Mouse (Mus musculus): ENCODE measurements around the gene Aebp1. TPM values are rescaled to one million over a fixed set of nuclear protein-coding genes. Genes with fewer than 3 reads are reported as not detected.

Gene Aebp1
- total RNA-seq (2022), result 10 to 100 TPM; 50.7 to 96.4 (median 75.2) TPM

DNA sequence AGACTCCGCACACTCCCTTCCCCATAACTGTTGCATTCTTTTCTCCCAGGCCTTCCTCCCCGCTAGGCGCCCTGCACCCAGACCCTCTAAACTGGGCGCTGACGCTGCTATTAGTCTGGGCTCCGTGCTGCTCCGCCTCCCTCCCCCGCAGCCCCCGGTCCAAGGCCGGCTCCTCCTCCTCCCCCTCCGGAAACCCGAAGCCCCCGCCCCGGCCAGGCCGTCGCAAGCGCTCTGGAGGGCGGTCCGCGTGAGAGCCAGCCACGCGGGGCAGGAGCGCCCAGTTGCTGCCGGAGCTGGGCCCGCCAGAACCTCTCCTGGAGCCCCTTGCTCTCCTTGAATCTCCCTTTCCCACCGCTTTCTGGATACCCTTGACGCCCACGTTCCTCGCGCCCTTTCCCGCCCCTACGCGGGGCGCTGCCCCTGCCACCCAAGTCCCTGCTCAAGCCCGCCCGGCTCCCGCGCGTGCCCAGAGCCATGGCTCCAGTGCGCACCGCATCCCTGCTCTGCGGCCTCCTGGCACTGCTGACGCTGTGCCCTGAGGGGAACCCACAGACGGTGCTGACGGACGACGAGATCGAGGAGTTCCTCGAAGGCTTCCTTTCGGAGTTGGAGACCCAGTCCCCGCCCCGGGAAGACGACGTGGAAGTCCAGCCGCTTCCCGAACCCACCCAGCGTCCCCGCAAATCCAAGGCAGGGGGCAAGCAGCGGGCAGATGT lies at the start of gene Aebp1:
Gene Aebp1, plus strand, starts transcription at position 270 of the 716 bp plus-strand sequence.
- DNase-seq (ENCODE audit: low spot score in 2 of 2), result peak in 1 of 2 experiments; percentile 51

DNA sequence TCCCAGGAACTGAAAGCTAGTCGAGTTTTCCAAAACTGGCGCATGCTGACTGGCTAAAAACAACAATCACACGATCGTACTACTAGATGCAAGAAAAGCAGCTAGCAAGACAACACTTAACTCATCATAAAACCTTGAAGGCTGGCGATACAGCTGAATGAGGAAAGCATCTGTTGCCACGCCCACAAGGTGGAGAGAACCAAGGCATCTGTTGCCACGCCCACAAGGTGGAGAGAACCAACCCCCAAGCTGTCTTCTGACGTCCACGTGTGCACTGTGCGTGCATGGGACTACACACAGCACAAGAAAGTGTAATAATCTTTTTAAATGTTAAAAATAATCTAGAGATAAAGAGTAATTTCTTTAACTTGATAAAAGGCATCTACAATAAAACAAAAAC lies 48.4 kb upstream of the Aebp1 start:
- DNase-seq (ENCODE audit: low spot score in 2 of 2), result no peak

DNA sequence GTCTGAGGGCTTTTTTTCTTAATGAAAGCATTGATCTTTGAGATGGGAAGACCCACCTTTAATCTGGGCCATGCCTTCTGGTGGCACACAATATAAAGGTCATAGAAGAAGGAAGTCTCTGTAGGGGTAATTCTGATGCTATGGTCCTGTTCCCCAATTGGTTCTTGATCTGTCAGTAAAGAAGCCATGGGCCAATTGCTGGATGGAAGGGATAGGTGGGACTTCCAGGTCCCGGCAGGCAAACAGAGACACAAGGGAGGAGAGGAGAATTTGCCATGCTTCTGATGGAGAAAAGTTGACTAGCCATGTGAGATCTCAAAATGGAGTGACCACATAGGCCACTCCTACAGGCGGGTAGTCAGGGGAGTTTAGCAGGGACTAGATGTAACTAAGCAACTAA lies 42.5 kb upstream of the Aebp1 start:
- DNase-seq (ENCODE audit: low spot score in 2 of 2), result no peak

DNA sequence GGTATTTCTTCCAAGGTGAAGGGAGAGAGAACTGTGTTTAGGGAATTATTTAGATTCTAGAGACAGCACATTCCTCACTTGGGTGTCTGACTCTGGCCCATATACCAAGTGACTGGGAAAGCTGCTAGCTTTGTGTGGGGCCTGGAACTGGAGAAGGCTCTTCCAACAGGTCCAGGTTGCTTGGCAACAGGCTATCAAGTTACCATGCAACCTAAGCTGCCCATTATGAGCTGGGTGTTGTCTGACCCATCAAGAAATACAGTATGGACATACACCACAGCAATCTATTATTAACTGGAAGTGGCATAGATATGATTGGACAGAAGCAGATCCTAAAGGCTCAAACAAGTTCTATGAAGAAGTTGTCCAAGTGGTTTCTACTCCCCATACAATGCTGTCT lies 36.3 kb upstream of the Aebp1 start:
- DNase-seq (ENCODE audit: low spot score in 2 of 2), result no peak

DNA sequence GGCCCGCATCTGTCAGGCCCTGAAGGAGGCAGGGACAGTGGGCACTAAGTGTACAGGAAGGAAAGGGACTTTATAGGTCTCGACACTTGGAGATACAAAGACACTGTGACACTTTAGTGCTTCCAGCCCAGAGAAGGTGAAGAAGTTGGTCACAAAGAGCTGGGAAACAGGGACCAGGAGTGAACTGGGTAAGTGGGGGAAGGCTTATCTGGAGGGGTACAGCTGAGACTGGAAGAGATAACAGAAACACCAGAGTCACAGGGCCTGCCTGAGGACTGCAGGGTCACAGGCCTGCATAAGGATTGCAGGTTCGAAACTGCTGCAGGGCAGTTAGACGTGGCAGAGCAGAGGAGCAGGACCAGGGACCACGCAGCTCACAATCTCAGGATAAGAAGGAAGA lies 33.8 kb upstream of the Aebp1 start:
- DNase-seq (ENCODE audit: low spot score in 2 of 2), result no peak

DNA sequence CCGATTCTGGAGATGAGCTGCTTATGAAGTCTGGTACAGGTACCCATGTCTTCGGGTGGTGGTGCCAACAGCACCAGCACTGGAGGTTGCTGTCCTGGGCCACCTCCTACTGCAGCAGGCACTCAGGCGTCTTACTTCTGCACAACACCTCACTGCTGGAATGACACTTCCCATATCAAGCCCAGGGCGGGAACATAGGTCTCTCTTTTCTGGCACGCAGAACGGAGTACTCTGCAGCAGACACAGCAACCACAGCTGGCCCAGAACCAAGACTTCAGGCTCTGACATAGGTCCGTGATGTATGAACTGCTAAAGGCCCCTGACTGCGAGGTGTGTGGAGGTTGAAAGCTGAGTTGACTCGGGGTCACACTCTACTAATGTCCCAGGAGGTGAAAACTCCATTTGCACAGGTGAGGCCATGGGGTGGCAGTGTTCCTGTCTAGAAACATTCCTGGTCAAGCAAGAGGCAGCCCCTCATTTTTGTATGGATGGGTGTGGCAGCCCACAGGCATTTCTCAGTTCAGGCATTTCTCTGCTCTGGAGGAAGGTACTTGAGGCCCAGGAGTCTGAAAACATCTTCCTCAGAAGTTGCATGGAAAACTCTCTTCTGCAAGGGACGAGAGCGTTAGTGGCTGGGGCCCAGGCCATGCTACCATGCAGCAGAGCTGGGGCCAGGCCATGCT lies 33.1 kb upstream of the Aebp1 start:
- no peak for DNase-seq (ENCODE audit: low spot score in 2 of 2)

DNA sequence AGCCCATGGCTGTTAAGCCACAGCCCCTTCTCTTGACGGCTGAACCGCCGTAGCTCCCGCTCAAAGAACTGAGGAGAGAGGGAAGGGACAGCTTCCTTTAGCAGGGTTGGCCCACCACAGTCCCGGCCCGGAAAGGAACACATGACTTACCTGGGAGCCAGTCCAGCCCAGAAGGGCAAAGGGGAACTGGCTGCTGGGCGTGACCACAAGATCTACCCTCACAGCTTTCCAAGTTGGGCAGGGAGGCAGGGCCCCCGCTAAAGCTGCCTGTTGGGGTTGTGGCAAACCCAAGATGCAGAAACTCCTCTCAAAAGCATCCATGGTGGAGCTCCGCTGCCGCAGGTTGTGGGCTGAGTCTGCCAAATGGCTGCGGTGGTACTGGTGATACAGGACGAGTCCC lies 32.4 kb upstream of the Aebp1 start:
- peak in 1 of 2 experiments; percentile 41 for DNase-seq (ENCODE audit: low spot score in 2 of 2)

DNA sequence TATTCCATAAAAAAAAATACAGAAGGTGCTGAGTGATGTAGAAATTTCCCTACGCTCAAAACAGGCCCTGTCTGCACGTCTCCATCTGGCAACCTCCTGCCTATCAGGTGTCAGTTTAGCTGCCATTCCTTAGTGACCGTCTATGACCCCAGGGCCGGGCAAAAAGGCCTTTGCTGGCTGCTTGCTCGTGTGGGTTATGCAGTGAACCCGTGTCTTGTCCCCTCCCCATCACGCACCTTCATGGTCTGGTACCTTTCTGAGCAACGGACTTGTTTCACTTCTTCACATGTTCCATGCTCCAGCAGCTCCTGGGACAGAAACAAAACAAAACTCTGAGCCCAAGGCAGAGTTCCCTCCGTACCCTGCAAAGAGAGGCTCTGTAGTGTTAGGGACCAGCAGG lies 27.2 kb upstream of the Aebp1 start:
- DNase-seq (ENCODE audit: low spot score in 2 of 2), result peak in 1 of 2 experiments; percentile 29

DNA sequence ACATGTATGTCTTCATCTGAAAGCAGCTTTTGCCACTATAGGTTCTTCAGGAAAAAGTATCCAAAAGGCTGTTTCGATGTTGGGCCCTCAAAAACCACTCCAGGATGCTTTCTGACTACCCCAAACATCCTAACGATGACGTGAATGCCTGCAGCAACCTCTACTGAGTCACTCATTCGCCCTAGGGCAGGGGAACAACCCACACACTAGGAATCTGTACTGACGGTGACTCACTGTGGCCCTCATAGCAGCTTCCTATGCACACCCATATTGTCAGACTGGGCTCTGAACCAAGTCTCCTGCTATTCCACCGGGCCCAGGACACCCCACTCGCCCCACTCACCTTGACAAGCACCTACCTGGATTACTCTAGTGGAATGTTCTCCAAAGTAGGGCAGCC lies 26.7 kb upstream of the Aebp1 start:
- no peak for DNase-seq (ENCODE audit: low spot score in 2 of 2)

DNA sequence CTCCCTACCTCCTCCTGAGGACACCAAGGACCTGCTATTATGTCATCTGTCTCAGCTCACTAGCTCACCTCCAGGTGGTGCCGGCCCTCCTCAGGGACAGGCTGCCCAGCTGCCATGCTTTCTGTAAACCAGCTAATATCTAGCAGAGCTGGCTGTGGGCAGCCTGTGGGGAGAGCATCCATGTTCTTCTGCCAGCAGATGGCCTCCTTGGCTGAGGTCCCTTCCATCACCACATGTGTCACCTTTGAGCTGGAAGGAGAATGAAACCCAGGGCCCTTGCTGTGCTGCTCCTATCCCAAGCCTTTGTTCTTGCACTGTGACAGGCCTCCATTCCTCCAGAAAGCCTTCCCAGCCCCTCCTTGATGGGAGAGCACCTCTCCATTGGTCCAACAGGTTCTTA lies 25.6 kb upstream of the Aebp1 start:
- DNase-seq (ENCODE audit: low spot score in 2 of 2), result peak in 1 of 2 experiments; percentile 40

DNA sequence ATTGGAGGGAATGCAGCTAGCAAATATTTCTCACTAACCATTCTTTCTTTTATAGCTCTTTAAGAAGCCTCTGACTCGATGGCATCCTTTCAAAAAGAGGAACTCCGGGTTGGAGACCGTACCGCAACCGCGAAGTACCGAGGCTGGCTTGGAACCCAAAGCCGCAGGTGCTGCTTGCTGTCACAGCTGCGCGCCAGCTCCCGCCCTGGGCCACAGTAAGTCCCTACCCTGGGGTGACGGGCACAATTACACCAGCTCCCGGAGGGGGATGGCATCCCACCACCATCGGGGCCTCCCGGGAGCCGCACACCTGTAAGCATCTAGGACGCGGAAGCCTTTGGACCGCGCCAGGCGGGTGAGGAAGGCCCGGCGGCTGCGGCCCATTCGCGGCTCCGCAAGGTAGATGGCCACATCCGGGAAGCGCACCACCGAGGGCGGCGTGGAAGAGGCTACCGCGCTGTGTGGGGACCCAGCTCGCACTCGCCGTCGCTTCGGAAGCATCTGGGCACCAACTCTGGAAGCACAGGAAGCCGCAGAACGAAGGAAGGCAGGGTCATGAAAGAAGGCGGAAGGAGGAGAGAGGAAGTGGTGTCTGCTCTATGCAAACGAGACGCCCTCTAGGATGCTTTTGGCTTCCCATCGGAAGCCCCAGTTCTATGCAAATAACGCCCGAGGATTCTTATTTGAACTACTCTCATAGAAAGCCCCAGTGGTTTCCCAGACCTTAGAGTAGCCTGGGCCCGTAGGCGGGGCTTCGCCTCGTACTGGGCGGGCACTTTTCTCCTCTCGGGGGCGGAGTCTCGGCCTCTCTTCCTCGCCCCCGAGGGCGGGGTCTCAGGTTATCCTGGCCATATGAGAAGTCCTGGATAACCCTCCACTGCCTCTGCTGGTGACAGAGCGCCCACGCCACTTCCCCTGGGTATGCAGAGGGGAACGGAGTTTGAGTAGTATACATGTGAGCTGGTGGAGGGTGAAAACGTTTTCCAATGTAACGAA lies 24.2 kb upstream of the Aebp1 start, which contains the start of gene Polm:
Gene Polm, minus strand, starts transcription at position 766 of the 996 bp plus-strand sequence.
- DNase-seq (ENCODE audit: low spot score in 2 of 2), result peak; percentile 91 to 95

DNA sequence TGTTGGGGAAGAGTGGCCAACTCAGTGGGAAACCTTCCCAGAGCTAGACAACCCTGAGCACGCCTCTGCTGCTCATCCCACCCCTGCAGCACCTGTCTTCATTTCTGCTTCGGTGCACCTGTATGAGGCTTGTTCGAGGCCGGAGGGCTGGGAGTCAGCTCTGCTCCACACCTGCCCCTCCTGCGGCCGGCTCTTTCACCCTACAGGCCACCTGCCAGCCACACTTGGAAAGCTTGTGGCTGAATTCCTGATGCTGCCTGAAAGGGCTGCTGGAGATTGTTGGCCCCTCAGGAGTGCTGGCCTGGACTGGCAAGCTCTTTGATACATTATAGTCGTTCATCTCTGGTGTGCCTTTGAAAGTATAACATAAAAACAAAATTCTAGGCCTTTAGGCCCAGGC lies 21.4 kb upstream of the Aebp1 start:
- DNase-seq (ENCODE audit: low spot score in 2 of 2), result no peak

DNA sequence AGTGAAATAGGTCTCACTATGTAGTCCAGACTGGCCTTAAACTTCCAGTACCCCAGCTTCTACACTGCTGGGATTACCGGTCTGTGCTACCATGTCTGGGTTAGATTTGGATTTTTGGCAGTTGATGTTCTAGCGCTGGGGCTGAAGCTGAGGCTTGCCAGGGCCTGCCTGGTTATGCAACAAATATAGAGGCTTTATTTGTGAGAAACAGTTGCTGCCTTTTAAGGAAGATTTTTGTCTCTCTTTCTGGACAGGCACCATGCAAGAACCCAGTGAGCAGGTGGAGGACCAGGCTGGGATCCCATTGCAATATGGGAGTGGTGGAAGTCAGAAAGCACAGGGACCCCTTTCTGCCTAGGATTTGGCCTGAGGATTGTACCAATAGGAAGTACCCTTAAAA lies 20.0 kb upstream of the Aebp1 start:
- no peak for DNase-seq (ENCODE audit: low spot score in 2 of 2)

DNA sequence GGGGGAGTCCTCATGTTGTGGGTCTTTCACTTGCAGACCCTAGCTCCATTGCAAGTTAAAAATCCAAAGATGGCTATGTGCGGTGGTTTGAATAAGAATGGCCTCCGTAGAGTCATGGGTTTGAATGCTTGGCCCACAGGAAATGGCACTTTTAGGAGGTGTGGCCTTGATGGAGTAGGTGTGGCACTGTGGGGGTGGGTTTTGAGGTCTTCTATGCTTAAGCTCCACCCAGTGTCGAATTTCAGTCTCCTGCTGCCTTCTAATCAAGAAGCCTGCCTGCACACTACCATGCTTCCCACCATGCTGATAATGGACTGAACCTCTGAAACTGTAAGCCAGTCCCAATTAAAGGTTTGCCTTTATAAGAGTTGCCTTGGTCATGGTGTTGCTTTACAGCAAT lies 18.6 kb upstream of the Aebp1 start:
- no peak for DNase-seq (ENCODE audit: low spot score in 2 of 2)

DNA sequence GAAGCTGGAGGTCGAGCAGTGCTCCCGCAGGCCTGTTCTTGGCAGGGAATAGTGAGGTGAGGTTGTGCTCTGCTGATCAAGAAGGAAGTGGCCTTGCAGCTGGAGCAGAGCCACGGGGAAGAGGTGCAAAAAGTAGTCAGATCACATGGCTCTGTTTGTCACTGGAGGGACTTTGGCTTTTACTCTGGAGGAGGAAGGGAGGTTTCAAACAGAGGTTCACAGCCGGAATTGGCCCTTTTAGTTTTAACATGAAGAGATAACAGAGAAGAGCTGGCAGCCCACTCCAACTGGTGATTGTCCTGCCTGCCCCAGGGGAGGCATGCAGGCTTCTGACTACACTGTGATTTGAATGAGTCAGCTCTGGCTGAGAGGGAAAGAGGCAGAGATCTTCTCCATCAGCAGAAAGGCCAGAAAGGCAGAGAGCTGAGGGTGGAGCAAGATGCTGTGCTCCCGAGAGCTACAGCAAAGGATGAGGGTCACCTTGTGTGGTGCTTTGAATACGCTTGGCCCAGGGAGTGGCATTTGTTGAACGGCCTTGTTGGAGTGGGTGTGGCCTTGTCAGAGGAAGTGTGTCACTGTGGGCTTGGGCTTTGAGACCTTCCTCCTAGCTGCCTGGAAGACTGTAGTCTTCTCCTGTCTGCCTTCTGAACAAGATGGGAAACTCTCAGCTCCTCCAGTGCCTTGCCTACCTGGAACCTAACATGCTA lies 15.0 kb upstream of the Aebp1 start:
- DNase-seq (ENCODE audit: low spot score in 2 of 2), result no peak

DNA sequence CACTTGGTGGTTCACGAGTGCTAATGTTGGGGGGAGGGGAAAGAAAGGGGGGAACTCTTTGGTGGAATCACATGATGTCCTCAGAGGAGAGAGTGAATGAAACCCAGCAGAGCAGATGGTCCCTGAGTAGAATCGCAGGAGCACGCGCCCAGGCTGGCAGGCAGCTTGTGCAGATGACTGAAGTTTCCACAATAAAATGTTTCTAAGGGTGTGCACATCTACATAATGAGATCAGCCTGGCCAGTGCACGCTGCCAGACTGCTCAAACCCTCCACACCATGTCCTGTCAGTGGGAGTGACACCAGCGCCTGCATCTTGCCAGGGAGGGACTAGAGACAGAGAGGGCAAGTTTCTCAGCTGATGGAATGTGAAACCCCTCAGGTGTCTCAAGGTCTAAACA lies 13.0 kb upstream of the Aebp1 start:
- DNase-seq (ENCODE audit: low spot score in 2 of 2), result peak in 1 of 2 experiments; percentile 49

DNA sequence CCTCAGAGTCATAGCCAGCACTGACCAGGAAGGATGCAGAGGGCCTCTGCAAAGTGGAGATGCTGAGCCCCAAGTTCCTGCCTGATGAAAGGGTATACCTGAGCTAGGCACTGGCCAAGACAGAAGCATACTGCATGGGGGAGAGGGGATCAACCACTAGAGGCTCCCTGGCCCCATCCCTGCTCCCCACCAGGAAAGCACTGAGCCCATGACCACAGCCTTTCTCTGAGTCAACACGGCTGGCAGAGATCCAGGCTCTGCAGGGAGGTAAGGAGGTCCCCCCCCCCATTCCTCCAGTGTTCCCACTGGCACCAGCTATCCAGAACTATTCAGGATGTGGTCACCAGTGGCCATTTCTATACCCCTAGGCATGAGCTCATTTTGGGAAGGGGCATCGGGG lies 12.4 kb upstream of the Aebp1 start:
- no peak for DNase-seq (ENCODE audit: low spot score in 2 of 2)

DNA sequence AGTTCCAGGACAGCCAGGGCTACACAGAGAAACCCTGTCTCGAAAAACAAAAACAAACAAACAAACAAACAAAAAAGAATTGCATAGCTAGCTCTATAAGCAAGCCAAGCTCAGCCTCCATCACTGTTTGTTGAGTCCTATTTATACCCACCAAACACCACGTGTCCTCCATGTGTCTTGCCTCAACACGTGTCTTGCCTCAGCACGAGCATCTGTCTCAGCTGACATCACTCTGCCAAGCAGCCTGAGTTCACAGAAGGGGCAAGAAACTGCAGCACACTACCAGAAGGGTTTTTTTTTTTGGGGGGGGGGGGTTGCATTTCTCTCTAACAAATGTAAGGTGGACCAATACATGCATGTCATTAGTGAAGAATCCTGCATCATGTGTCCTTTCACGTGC lies 11.3 kb upstream of the Aebp1 start:
- DNase-seq (ENCODE audit: low spot score in 2 of 2), result no peak

DNA sequence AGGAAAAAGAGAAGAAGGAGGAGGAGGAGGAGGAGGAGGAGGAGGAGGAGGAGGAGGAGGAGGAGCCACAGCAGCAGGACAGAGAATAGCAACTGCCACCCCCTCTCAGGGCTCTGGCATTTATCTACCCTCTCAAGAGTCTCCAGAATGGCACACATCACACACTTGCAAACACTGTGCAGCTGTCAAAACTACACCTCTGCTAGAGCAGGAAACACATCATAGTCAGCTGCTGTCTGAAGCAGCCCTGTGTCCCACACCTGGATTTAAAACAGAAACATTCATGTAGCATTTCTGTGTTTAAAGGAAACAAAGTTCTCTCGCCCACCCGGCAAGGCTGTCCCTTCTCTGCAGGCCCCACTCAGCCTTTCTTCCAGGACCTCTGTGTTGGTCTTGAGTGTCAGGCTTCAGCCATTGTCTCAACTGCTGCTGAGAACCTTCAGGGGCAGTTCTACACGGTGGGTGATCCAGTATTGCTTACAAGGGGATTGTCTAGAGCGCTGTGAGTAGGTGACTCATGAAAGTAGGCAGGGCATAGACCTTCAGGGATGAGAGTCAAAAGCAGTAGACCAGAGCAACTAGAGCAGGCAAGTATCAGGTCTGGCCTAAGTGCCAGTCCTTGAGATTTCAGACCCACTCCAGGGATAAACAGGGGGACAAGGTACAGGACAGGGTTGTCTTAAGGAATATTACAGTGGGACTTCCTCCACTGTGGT lies 10.6 kb upstream of the Aebp1 start:
- no peak for DNase-seq (ENCODE audit: low spot score in 2 of 2)

DNA sequence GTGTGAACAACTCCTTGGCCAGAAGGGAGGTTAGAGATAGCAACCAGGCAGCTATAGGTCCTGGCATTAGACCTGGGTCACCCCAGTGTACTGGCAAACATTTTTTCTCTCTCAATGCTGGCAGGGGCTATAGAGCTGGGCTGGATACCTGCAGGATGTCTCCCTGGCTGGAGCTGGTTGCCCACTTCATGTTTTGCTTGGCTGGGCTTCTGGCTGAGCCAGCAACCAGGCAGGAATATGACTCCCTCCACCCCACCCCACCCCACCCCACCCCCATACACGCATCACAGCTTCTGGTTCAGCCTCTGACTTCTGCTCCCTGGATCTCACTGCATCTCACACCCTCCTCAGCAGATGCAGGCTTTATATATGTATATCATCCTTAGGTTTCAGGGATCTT lies 9.4 kb upstream of the Aebp1 start:
- peak in 1 of 2 experiments; percentile 52 for DNase-seq (ENCODE audit: low spot score in 2 of 2)

DNA sequence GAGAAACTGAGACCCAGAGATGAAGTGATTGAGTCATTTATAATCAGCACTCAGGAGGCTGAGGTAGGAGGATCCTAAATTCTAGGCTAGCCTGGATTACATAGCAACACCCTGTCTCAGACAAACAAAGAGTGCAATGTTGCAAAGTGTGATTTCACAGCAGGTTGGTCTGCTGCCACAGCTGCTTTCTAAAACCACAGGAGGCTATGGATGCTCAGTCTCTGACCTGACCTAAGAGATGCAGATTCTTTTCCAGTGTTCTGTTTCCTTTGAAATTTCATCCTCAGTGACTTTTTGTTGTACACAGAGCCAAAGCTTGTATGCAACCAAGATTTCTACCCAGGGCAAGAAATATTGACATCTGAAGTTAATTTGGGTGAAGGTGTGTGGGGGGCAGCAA lies 6.3 kb upstream of the Aebp1 start:
- DNase-seq (ENCODE audit: low spot score in 2 of 2), result no peak
